Mouse (Mus musculus): Measurements from ENCODE around the gene Pde6g. TPM values are rescaled to one million over a fixed set of nuclear protein-coding genes. Genes with fewer than 3 reads are reported as not detected.
"Not testable (repeated sequence)": the region's sequence is repeated elsewhere in the genome, so short reads cannot be mapped to it uniquely, and the experiment has no call there.

Pde6g gene
- total RNA-seq, 2 experiments from 2014 or later: 0.32 TPM; not detected in 1

DNA sequence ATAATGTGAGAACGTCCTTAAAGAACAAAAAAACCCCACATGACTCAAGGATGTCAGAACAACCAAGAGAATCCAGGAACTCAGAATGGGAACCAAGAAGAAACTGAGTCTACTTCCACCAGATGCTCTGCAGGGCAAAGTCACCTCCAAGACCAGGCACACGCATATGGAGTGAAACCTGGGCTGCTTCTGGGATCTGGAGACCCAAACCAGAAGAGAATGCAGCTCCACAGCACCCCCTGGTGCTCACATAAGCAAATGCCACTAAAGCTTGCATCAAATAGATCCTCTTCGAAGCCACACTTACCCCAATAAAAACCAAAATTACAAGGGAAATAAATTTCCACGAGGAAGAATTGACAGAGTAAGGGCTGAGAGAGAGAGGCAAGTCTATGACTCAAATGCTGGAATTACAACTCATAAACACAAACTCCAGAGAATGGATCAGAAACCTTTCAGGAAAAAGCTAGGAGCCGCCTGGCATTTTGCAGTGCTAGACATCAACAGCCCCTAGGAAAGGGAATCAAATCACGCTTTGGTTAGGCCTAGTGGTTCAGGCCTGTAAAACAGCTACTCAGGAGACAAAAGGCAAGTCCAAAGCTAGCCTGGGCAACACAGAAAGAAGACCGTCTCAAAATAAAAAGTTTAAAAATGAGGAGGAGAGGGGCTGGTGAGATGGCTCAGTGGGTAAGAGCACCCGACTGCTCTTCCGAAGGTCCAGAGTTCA, 29.6 kb downstream of the Pde6g start:
- peak; percentile 84 for ATAC-seq (replicated peaks; ENCODE audit: poor library complexity)

GRCm38 (mm10) chr11:120422651-120423568, 30.4 kb downstream of the Pde6g start:
- ATAC-seq (replicated peaks; ENCODE audit: poor library complexity): no peak

GRCm38 (mm10) chr11:120418592-120418991, 34.7 kb downstream of the Pde6g start:
- no peak for ATAC-seq (replicated peaks; ENCODE audit: poor library complexity)

DNA sequence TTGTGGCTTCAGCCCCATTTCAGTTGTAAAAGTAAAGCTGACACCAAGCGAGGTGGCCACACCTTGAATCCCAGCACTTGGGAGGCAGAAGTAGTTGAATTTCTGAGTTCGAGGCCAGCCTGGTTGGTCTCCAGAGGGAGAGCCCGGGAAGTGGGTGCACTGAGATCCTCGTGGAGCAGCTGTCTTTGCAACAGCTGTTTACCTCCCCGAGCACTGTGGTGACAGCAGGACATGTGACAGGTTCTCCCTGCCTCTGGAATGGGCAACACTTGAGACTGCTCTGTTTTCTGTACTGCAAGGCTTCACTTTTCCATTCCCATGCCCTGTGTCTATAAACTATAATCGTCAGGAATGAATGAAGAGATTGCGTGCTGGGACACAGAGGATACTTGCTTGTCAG, 35.4 kb downstream of the Pde6g start:
- no peak for ATAC-seq (replicated peaks; ENCODE audit: poor library complexity)

- not testable (repeated sequence) for ATAC-seq (replicated peaks; ENCODE audit: poor library complexity)
These were observed 39.7 kb downstream of the Pde6g start for GRCm38 (mm10) chr11:120413621-120414020.

GRCm38 (mm10) chr11:120406445-120406844, 46.9 kb downstream of the Pde6g start:
- ATAC-seq (replicated peaks; ENCODE audit: poor library complexity): no peak

- peak; percentile 95 for ATAC-seq (replicated peaks; ENCODE audit: poor library complexity)
These were observed 47.4 kb downstream of the Pde6g start for GRCm38 (mm10) chr11:120405867-120406266.

DNA sequence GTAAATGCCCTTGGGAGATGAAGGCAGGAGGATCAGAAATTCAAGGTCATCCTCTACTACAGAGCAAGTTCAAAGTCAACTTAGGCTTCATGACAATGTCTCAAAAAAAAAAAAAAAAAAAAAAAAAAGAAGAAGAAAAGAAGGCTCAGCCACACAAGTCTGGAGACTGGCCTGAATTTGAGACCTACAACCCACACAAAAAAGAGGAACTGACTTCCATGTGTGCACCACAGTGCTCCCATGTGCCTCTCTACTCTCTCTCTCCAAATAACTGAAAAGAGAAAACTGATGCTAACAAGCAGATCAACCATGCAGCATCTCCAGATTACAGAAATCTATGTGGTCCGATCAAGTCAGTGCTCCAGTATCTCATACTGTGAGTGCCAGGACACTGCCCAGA, 48.5 kb downstream of the Pde6g start:
- peak; percentile 47; the same call in 1 of the 2 replicates for ATAC-seq (replicated peaks; ENCODE audit: poor library complexity)

- peak; percentile 86 for ATAC-seq (replicated peaks; ENCODE audit: poor library complexity)
These were observed 54.0 kb downstream of the Pde6g start for GRCm38 (mm10) chr11:120399319-120399718.

Other genes with a start within 250 kb of the Pde6g start
- gene Bahcc1, start 220.6 kb downstream of the Pde6g start, total RNA-seq (2015): 12.1 and 17.2 TPM in 2 replicates
- gene Bahcc1, start 220.6 kb downstream of the Pde6g start, total RNA-seq (2017): 3.9 and 5.4 TPM in 2 replicates
- gene Actg1, start 105.0 kb downstream of the Pde6g start, total RNA-seq (2015): 1,607 and 1,783 TPM in 2 replicates
- 724 and 844 TPM in 2 replicates for gene Actg1, start 105.0 kb downstream of the Pde6g start, total RNA-seq (2017)
- gene Fscn2, start 92.0 kb downstream of the Pde6g start, total RNA-seq (2015): not detected in 2 replicates
- gene Fscn2, start 92.0 kb downstream of the Pde6g start, total RNA-seq (2017): not detected in 2 replicates
- 10.8 and 11.0 TPM in 2 replicates for gene Faap100, start 74.7 kb downstream of the Pde6g start, total RNA-seq (2015)
- gene Faap100, start 74.7 kb downstream of the Pde6g start, total RNA-seq (2017): 6.5 and 7.0 TPM in 2 replicates
- gene Nploc4, start 15.8 kb downstream of the Pde6g start, total RNA-seq (2015): 37.2 and 41.0 TPM in 2 replicates
- gene Nploc4, start 15.8 kb downstream of the Pde6g start, total RNA-seq (2017): 34.3 and 35.4 TPM in 2 replicates
- gene Tspan10, start 10.9 kb downstream of the Pde6g start, total RNA-seq (2015): not detected in 2 replicates
- not detected in 2 replicates for gene Tspan10, start 10.9 kb downstream of the Pde6g start, total RNA-seq (2017)
- gene Oxld1, start 4.6 kb upstream of the Pde6g start, total RNA-seq (2015): 10.4 and 10.7 TPM in 2 replicates
- 9.7 and 14.8 TPM in 2 replicates for gene Oxld1, start 4.6 kb upstream of the Pde6g start, total RNA-seq (2017)
- gene Ccdc137, start 4.6 kb upstream of the Pde6g start, total RNA-seq (2015): 24.9 and 27.2 TPM in 2 replicates
- gene Ccdc137, start 4.6 kb upstream of the Pde6g start, total RNA-seq (2017): 57.1 and 58.3 TPM in 2 replicates
- 13.8 and 19.8 TPM in 2 replicates for gene Arl16, start 14.1 kb upstream of the Pde6g start, total RNA-seq (2015)
- 18.8 and 20.2 TPM in 2 replicates for gene Arl16, start 14.1 kb upstream of the Pde6g start, total RNA-seq (2017)
- 107 and 121 TPM in 2 replicates for gene Mrpl12, start 31.1 kb upstream of the Pde6g start, total RNA-seq (2015)
- gene Mrpl12, start 31.1 kb upstream of the Pde6g start, total RNA-seq (2017): 136 and 142 TPM in 2 replicates
- 11.9 and 14.4 TPM in 2 replicates for gene Slc25a10, start 38.3 kb upstream of the Pde6g start, total RNA-seq (2015)
- gene Slc25a10, start 38.3 kb upstream of the Pde6g start, total RNA-seq (2017): 16.2 and 19.7 TPM in 2 replicates
- not detected in 2 replicates for gene Gcgr, start 77.2 kb upstream of the Pde6g start, total RNA-seq (2015)
- gene Gcgr, start 77.2 kb upstream of the Pde6g start, total RNA-seq (2017): not detected in 2 replicates
- gene Mcrip1, start 96.2 kb upstream of the Pde6g start, total RNA-seq (2015): 71.6 and 75.3 TPM in 2 replicates
- 24.2 and 25.8 TPM in 2 replicates for gene Mcrip1, start 96.2 kb upstream of the Pde6g start, total RNA-seq (2017)
- not detected in 2 replicates for gene Ppp1r27, start 97.6 kb upstream of the Pde6g start, total RNA-seq (2015)
- gene Ppp1r27, start 97.6 kb upstream of the Pde6g start, total RNA-seq (2017): 1.3 TPM in 1 of 2 replicates, not detected in the other
- 669 and 748 TPM in 2 replicates for gene P4hb, start 119.8 kb upstream of the Pde6g start, total RNA-seq (2015)
- 1,254 and 1,320 TPM in 2 replicates for gene P4hb, start 119.8 kb upstream of the Pde6g start, total RNA-seq (2017)
- 401 and 420 TPM in 2 replicates for gene Arhgdia, start 128.1 kb upstream of the Pde6g start, total RNA-seq (2015)
- gene Arhgdia, start 128.1 kb upstream of the Pde6g start, total RNA-seq (2017): 177 and 193 TPM in 2 replicates
- gene Alyref, start 144.9 kb upstream of the Pde6g start, total RNA-seq (2015): 197 and 227 TPM in 2 replicates
- 266 and 298 TPM in 2 replicates for gene Alyref, start 144.9 kb upstream of the Pde6g start, total RNA-seq (2017)
- 66.2 and 67.6 TPM in 2 replicates for gene Anapc11, start 144.9 kb upstream of the Pde6g start, total RNA-seq (2015)
- gene Anapc11, start 144.9 kb upstream of the Pde6g start, total RNA-seq (2017): 22.9 and 25.7 TPM in 2 replicates
- gene Npb, start 155.0 kb upstream of the Pde6g start, total RNA-seq (2015): 0.59 TPM in 1 of 2 replicates, not detected in the other
- gene Npb, start 155.0 kb upstream of the Pde6g start, total RNA-seq (2017): not detected in 2 replicates
- 15.9 and 20.2 TPM in 2 replicates for gene Pcyt2, start 164.4 kb upstream of the Pde6g start, total RNA-seq (2015)
- 23.8 and 24.5 TPM in 2 replicates for gene Pcyt2, start 164.4 kb upstream of the Pde6g start, total RNA-seq (2017)
- 22.9 and 24.2 TPM in 2 replicates for gene Sirt7, start 171.7 kb upstream of the Pde6g start, total RNA-seq (2015)
- gene Sirt7, start 171.7 kb upstream of the Pde6g start, total RNA-seq (2017): 60.4 and 63.4 TPM in 2 replicates
- gene Mafg, start 180.1 kb upstream of the Pde6g start, total RNA-seq (2015): 15.0 and 16.4 TPM in 2 replicates
- gene Mafg, start 180.1 kb upstream of the Pde6g start, total RNA-seq (2017): 24.2 and 29.5 TPM in 2 replicates
- gene Pycr1, start 190.3 kb upstream of the Pde6g start, total RNA-seq (2015): 9.8 and 10.3 TPM in 2 replicates
- 5.1 and 6.2 TPM in 2 replicates for gene Pycr1, start 190.3 kb upstream of the Pde6g start, total RNA-seq (2017)
- 1.3 and 1.5 TPM in 2 replicates for gene Myadml2, start 194.7 kb upstream of the Pde6g start, total RNA-seq (2015)
- 4.0 TPM in 1 of 2 replicates, not detected in the other for gene Myadml2, start 194.7 kb upstream of the Pde6g start, total RNA-seq (2017)
- not detected in 2 replicates for gene Notum, start 207.7 kb upstream of the Pde6g start, total RNA-seq (2015)
- gene Notum, start 207.7 kb upstream of the Pde6g start, total RNA-seq (2017): not detected in 2 replicates
- 39.6 and 54.6 TPM in 2 replicates for gene Aspscr1, start 219.5 kb upstream of the Pde6g start, total RNA-seq (2015)
- gene Aspscr1, start 219.5 kb upstream of the Pde6g start, total RNA-seq (2017): 33.7 and 46.6 TPM in 2 replicates